Mouse (Mus musculus): ENCODE measurements around the gene Megf9.

The Megf9 gene

GRCm38 (mm10) chr4:70449668-70450067, 85.1 kb downstream of the Megf9 start:
- DNase-seq (ENCODE audit: low read depth in 2 of 2, low spot score in 2 of 2): no peak

GRCm38 (mm10) chr4:70446774-70447173, 88.0 kb downstream of the Megf9 start:
- DNase-seq (ENCODE audit: low read depth in 2 of 2, low spot score in 2 of 2): no peak

- DNase-seq (ENCODE audit: low read depth in 2 of 2, low spot score in 2 of 2): no peak
These were observed 114.6 kb downstream of the Megf9 start for GRCm38 (mm10) chr4:70420202-70420601.

- DNase-seq (ENCODE audit: low read depth in 2 of 2, low spot score in 2 of 2): no peak
These were observed 122.7 kb downstream of the Megf9 start for GRCm38 (mm10) chr4:70412126-70412525.

GRCm38 (mm10) chr4:70409994-70410721, 124.6 kb downstream of the Megf9 start, which contains the start of gene Cdk5rap2:
Gene Cdk5rap2, minus strand, starts transcription at chr4:70410443.
- DNase-seq (ENCODE audit: low read depth in 2 of 2, low spot score in 2 of 2): peak; percentile 92 to 93

- DNase-seq (ENCODE audit: low read depth in 2 of 2, low spot score in 2 of 2): no peak
These were observed 125.3 kb downstream of the Megf9 start for GRCm38 (mm10) chr4:70409456-70409855.

- DNase-seq (ENCODE audit: low read depth in 2 of 2, low spot score in 2 of 2): no peak
These were observed 132.5 kb downstream of the Megf9 start for GRCm38 (mm10) chr4:70402109-70402819.

- DNase-seq (ENCODE audit: low read depth in 2 of 2, low spot score in 2 of 2): no peak
These were observed 135.3 kb downstream of the Megf9 start for GRCm38 (mm10) chr4:70399476-70399875.

GRCm38 (mm10) chr4:70399074-70399473, 135.7 kb downstream of the Megf9 start:
- DNase-seq (ENCODE audit: low read depth in 2 of 2, low spot score in 2 of 2): no peak

- DNase-seq (ENCODE audit: low read depth in 2 of 2, low spot score in 2 of 2): no peak
These were observed 136.7 kb downstream of the Megf9 start for GRCm38 (mm10) chr4:70398088-70398487.

GRCm38 (mm10) chr4:70396701-70397100, 138.1 kb downstream of the Megf9 start:
- no peak for DNase-seq (ENCODE audit: low read depth in 2 of 2, low spot score in 2 of 2)

GRCm38 (mm10) chr4:70394736-70395135, 140.1 kb downstream of the Megf9 start:
- no peak for DNase-seq (ENCODE audit: low read depth in 2 of 2, low spot score in 2 of 2)

GRCm38 (mm10) chr4:70391760-70392372, 142.9 kb downstream of the Megf9 start:
- DNase-seq (ENCODE audit: low read depth in 2 of 2, low spot score in 2 of 2): no peak

- DNase-seq (ENCODE audit: low read depth in 2 of 2, low spot score in 2 of 2): no peak
These were observed 143.7 kb downstream of the Megf9 start for GRCm38 (mm10) chr4:70391073-70391472.

- no peak for DNase-seq (ENCODE audit: low read depth in 2 of 2, low spot score in 2 of 2)
These were observed 148.6 kb downstream of the Megf9 start for GRCm38 (mm10) chr4:70386206-70386605.

- no peak for DNase-seq (ENCODE audit: low read depth in 2 of 2, low spot score in 2 of 2)
These were observed 157.4 kb downstream of the Megf9 start for GRCm38 (mm10) chr4:70377359-70377758.

All from CD8-positive naive resting alpha-beta T cell, adult 2 months (primary cell).